Mouse (Mus musculus) ES-Bruce4 (cell line): Measurements from ENCODE around the gene Sfxn5.
A peak's percentile ranks its signal among the peaks of the same experiment; 100 is the strongest.

ENCODE experiments used
- EP300 ChIP-seq: IDR thresholded peaks from 2 replicates; pipeline ENCODE4 v1.6.1; 2011; ENCODE audit warnings: low read depth, low read length; ENCODE audit not compliant: insufficient read depth
- POLR2A ChIP-seq: IDR thresholded peaks from one replicate; pipeline ENCODE4 v1.8.1; 2011; ENCODE audit warnings: low read length; ENCODE audit not compliant: insufficient read depth

DNA sequence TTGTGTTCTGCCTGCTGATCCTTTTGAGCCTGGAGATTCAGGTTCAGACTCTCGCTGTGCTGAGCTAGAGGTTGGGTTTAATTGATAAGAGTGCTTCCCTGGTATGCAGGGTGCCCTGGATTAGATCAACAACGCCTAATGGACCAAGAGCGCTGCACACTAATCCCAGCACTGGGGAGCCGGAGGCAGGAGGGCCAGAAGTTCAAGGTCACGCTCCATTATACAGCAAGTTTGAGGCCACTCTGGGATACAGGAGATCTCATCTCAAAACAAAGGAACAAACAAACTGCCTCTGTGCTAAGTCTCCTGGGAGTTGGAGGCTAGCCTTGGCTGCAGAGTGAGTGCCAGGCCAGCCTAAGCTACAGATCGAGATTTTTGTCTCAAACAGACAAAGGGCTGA lies 77.6 kb downstream of the Sfxn5 start:
- no peak for TF ChIP-seq POLR2A
- TF ChIP-seq EP300 = 0 out of 2 replicates have a peak, but pooled peaks have one; percentile 50
